Mouse (Mus musculus): ENCODE results near the gene Mecom. TPM values are rescaled to one million over a fixed set of nuclear protein-coding genes. Genes with fewer than 3 reads are reported as not detected.

Gene Mecom
- polyA plus RNA-seq, 1 experiment from 2014 or later = 33.2 TPM

- Histone ChIP-seq H3K9ac (replicated peaks) (no peak overlapping the region), H3K27ac (replicated peaks) (no peak overlapping the region), H3K4me1 (no peaks in the 10 kb centered on the region), H3K27me3 (no peaks in the 10 kb centered on the region), H3K4me2 (replicated peaks) (no peak overlapping the region), H3K36me3 (0 out of 2 replicates have a peak, but pooled peaks cover 6% of the 10 kb centered on the region), H3K4me3 (no peak overlapping the region), H3K9me3 (no peaks in the 10 kb centered on the region)
- ATAC-seq (ENCODE audit: low FRiP score, low read depth) = no peak
- WGBS = 89% methylated on average over 9 of the region's 9 CpGs
These were observed 567.3 kb downstream of the Mecom start for GRCm38 (mm10) chr3:29980531-29980930.

DNA sequence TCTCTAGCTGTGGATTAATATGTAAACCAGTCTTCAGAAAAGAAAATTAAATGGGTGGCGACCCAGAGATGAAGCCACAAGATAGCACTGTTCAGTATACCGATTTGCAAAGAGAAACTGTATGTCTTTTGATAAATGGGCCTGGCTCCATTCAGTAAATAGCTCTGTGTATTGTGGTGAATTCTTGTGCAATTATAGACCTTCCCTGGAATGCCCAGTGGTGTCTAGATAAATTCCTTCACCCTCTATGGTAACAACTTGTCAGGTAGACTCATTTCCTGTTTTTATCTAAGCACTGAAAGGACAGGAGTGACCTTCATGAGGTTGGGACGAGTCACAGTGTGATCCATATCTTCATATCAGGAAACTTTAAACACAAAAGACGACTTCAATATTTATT is 571.2 kb downstream of the Mecom start:
- no peak overlapping the region for H3K4me2 ChIP-seq (replicated peaks)
- 80% methylated on average over 4 of the region's 4 CpGs for WGBS
- H3K4me3 ChIP-seq = no peak overlapping the region
- no peak for ATAC-seq (ENCODE audit: low FRiP score, low read depth)
- H3K4me1 ChIP-seq = no peaks in the 10 kb centered on the region
- no peaks in the 10 kb centered on the region for H3K9me3 ChIP-seq
- H3K36me3 ChIP-seq = 0 out of 2 replicates have a peak, but pooled peaks cover 6% of the 10 kb centered on the region
- no peak overlapping the region for H3K27ac ChIP-seq (replicated peaks)
- H3K9ac ChIP-seq (replicated peaks) = no peak overlapping the region
- H3K27me3 ChIP-seq = no peaks in the 10 kb centered on the region

DNA sequence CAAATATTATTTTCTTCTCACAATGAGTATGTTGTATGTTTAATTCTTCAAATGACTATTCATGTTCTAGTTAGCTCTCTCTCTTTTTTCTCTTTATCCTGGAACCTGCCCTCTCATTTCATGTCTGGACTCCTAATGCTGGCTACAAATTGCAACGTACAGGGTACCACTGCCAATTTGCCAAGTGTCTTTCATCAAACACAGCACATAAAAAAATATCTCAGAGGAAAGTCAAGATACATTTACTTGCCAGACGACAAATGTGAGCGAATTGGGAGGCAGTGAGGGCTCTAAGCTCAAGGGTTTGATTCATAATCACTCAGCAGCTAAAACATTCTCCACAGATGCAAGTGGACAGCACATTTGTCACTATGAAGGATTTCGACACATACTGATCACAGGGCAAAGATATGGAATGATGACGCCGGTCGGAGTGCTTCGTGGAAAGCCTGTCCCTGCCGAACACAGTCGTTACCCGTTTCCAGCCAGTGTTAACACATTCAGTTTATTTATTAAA is 579.3 kb downstream of the Mecom start:
- Histone ChIP-seq H3K4me1 (no peaks in the 10 kb centered on the region), H3K27ac (replicated peaks) (no peak overlapping the region), H3K4me3 (no peak overlapping the region), H3K27me3 (no peaks in the 10 kb centered on the region), H3K9me3 (no peaks in the 10 kb centered on the region), H3K9ac (replicated peaks) (no peak overlapping the region), H3K4me2 (replicated peaks) (no peak overlapping the region), H3K36me3 (peaks cover 2% of the 10 kb centered on the region; the same call in 1 of the 2 replicates)
- no peak for ATAC-seq (ENCODE audit: low FRiP score, low read depth)
- 91% methylated on average over 11 of the region's 11 CpGs for WGBS

- no peak overlapping the region for H3K4me2 ChIP-seq (replicated peaks)
- H3K36me3 ChIP-seq = peaks cover 17% of the 10 kb centered on the region
- H3K9me3 ChIP-seq = no peaks in the 10 kb centered on the region
- H3K27me3 ChIP-seq = no peaks in the 10 kb centered on the region
- no peaks in the 10 kb centered on the region for H3K4me1 ChIP-seq
- no peak overlapping the region for H3K9ac ChIP-seq (replicated peaks)
- H3K4me3 ChIP-seq = no peak overlapping the region
- ATAC-seq (ENCODE audit: low FRiP score, low read depth) = no peak
- 77% methylated on average over 7 of the region's 7 CpGs for WGBS
- H3K27ac ChIP-seq (replicated peaks) = no peak overlapping the region
These were observed 583.9 kb downstream of the Mecom start for GRCm38 (mm10) chr3:29963953-29964352.

DNA sequence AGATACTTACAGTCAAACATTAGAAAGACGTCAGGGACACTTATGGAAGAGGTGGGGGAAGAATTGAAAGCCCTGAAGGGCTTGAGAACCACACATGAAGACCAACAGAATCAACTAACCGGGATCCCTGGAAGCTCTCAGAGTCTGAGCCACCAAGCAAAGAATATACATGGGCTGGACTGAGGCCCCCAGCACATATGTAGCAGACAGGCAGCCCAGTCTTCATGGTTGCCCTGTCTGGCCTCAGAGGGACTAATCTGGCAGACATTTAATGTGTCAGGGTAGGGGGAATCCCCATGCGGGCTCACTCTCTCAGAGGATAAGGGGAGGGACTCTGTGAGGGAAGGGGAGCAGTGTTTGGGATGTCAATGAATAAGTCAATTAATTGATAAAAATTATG is 584.4 kb downstream of the Mecom start:
- H3K4me2 ChIP-seq (replicated peaks) = no peak overlapping the region
- no peaks in the 10 kb centered on the region for H3K27me3 ChIP-seq
- no peaks in the 10 kb centered on the region for H3K9me3 ChIP-seq
- peaks cover 17% of the 10 kb centered on the region for H3K36me3 ChIP-seq
- no peak overlapping the region for H3K4me3 ChIP-seq
- no peak for ATAC-seq (ENCODE audit: low FRiP score, low read depth)
- no peak overlapping the region for H3K9ac ChIP-seq (replicated peaks)
- H3K27ac ChIP-seq (replicated peaks) = no peak overlapping the region
- H3K4me1 ChIP-seq = no peaks in the 10 kb centered on the region
- WGBS = 91% methylated on average over 3 of the region's 3 CpGs

GRCm38 (mm10) chr3:29959051-29959450 is 588.8 kb downstream of the Mecom start:
- peaks cover 14% of the 10 kb centered on the region; the same call in 1 of the 2 replicates for H3K36me3 ChIP-seq

GRCm38 (mm10) chr3:29957365-29958236 is 590.2 kb downstream of the Mecom start:
- Histone ChIP-seq H3K9me3 (no peaks in the 10 kb centered on the region), H3K4me3 (no peak overlapping the region), H3K27ac (replicated peaks) (no peak overlapping the region), H3K36me3 (peaks cover 8% of the 10 kb centered on the region; the same call in 1 of the 2 replicates), H3K9ac (replicated peaks) (no peak overlapping the region), H3K27me3 (no peaks in the 10 kb centered on the region), H3K4me2 (replicated peaks) (no peak overlapping the region), H3K4me1 (peaks cover 3% of the 10 kb centered on the region; the same call in 1 of the 2 replicates)
- 77% methylated on average over 10 of the region's 10 CpGs for WGBS
- ATAC-seq (ENCODE audit: low FRiP score, low read depth) = no peak

More at GRCm38 (mm10) chr3:29959051-29959450, 588.8 kb downstream of the Mecom start:
- Histone ChIP-seq H3K9me3 (no peaks in the 10 kb centered on the region), H3K27ac (replicated peaks) (no peak overlapping the region), H3K4me1 (peaks cover 3% of the 10 kb centered on the region; the same call in 1 of the 2 replicates), H3K4me2 (replicated peaks) (no peak overlapping the region), H3K9ac (replicated peaks) (no peak overlapping the region), H3K4me3 (no peak overlapping the region), H3K27me3 (no peaks in the 10 kb centered on the region)
- ATAC-seq (ENCODE audit: low FRiP score, low read depth) = no peak
- WGBS = 84% methylated on average over 3 of the region's 3 CpGs

- no peaks in the 10 kb centered on the region for H3K27me3 ChIP-seq
- H3K27ac ChIP-seq (replicated peaks) = no peak overlapping the region
- no peak overlapping the region for H3K4me2 ChIP-seq (replicated peaks)
- H3K9me3 ChIP-seq = no peaks in the 10 kb centered on the region
- WGBS = 71% methylated on average over 3 of the region's 3 CpGs
- peaks cover 3% of the 10 kb centered on the region; the same call in 1 of the 2 replicates for H3K4me1 ChIP-seq
- no peaks in the 10 kb centered on the region for H3K36me3 ChIP-seq
- no peak for ATAC-seq (ENCODE audit: low FRiP score, low read depth)
- no peak overlapping the region for H3K9ac ChIP-seq (replicated peaks)
- no peak overlapping the region for H3K4me3 ChIP-seq
These were observed 594.5 kb downstream of the Mecom start for GRCm38 (mm10) chr3:29953269-29953668.

DNA sequence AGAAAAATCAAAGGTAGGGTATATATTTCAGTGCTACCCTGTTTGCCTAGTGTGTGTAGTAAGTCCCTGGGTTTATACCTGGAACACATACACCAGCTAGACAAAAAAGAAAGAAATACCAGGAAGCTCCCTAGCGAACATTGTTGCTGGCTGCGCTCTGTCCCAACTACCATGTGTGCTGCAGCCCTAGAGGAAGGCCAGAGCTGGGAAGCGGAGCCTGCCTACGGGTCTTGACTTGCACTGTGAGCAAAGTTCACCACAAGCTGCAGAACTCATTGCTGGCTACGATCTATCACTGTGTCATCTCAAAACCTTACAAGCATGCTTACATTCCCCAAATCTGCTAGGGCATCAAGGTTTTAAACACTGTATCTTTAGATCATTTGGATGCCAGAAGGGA is 597.0 kb downstream of the Mecom start:
- Histone ChIP-seq H3K27ac (replicated peaks) (no peak overlapping the region), H3K4me3 (no peak overlapping the region), H3K27me3 (no peaks in the 10 kb centered on the region), H3K4me1 (no peaks in the 10 kb centered on the region; the same call in 1 of the 2 replicates), H3K4me2 (replicated peaks) (no peak overlapping the region), H3K9me3 (no peaks in the 10 kb centered on the region), H3K9ac (replicated peaks) (no peak overlapping the region), H3K36me3 (no peaks in the 10 kb centered on the region)
- no peak for ATAC-seq (ENCODE audit: low FRiP score, low read depth)
- 85% methylated on average over 5 of the region's 5 CpGs for WGBS

DNA sequence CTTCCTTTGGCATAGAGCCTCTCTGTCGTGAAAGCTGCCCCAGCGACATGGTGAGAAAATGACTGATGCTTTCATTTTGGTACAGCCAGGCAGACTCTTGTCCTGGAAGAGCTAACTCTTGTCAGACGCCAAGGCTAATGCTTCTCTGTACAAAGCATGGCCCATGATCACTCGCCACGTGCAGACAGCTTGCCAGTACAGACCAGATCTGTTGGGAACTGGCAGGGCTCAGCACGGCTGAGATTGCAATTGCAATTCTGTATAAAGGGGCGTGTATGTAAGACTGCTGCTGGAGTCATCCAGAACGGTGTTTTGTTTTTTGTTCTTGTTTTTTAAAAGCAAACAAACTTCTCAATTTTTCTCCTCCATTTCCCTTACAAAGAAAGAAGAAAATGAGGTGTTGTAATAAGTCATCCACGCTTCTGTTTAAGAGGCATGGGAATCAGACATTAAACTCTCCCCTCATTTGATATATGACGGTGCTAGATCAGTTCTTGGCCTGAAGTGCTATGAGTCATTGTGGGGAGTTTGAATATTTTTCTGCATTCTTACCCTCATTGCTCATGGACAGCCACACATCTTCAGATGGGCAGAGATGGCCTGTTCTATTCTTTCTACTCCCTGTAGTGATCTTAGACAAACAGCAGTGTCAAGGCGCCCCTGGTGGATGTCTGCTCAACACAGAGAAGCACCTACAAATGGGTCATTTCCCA is 644.1 kb downstream of the Mecom start:
- H3K27ac ChIP-seq (replicated peaks) = no peak overlapping the region
- WGBS = 71% methylated on average over 11 of the region's 11 CpGs
- H3K4me1 ChIP-seq = no peaks in the 10 kb centered on the region
- no peak overlapping the region for H3K4me3 ChIP-seq
- H3K36me3 ChIP-seq = no peaks in the 10 kb centered on the region
- no peak overlapping the region for H3K9ac ChIP-seq (replicated peaks)
- no peaks in the 10 kb centered on the region for H3K9me3 ChIP-seq
- ATAC-seq (ENCODE audit: low FRiP score, low read depth) = no peak
- H3K4me2 ChIP-seq (replicated peaks) = no peak overlapping the region
- no peaks in the 10 kb centered on the region for H3K27me3 ChIP-seq
